Mouse (Mus musculus): ENCODE measurements around the gene Zdhhc8. TPM values are rescaled to one million over a fixed set of nuclear protein-coding genes. Genes with fewer than 3 reads are reported as not detected.
"Not testable (repeated sequence)": the region's sequence is repeated elsewhere in the genome, so short reads cannot be mapped to it uniquely, and the experiment has no call there.

Zdhhc8 gene
- total RNA-seq, 2 experiments from 2014 or later = 53.8 to 54.4 TPM

DNA sequence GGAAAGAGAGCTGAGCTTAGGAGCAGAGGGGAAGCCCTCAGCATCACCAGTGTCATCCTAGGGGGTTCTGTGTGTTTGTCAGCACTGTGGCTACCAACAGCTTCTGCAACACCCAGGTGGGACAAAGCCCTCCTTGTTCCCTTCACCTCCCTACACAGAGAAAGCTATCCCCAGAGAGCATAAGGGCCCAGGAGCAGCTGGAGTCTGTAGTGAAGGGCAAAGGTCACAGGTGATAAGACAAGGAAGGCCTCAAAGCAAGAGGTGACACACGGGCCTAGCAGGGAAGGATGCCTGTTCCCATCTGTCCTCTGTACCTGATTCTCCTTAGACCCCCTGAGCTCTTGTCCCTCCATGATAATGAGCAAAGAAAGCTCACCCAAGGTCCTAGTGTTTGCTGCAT lies 33.3 kb downstream of the Zdhhc8 start:
- DNase-seq = no peak
- intact Hi-C loops (cut with DNase I) = no loop called here

DNA sequence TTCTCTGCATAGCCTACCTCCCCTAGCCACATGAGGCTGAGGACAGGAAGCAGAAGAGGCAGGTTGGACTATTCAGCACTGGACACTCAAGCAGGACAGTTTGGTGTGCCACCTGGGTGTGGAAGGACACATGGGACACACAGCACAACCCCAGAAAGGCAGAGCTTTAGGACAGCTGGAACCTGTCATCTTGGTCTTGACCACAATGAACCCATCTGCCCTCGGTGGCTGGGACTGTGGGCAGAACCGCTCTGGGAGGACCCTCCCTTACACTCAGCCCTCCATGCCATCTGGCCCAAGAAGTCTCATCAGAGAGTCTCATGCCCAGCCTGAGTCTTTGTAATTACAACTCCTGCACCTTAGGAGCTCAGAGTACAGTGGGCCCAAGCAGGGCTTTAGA lies 34.9 kb downstream of the Zdhhc8 start:
- DNase-seq = no peak
- intact Hi-C loops (cut with DNase I) = no loop called here

DNA sequence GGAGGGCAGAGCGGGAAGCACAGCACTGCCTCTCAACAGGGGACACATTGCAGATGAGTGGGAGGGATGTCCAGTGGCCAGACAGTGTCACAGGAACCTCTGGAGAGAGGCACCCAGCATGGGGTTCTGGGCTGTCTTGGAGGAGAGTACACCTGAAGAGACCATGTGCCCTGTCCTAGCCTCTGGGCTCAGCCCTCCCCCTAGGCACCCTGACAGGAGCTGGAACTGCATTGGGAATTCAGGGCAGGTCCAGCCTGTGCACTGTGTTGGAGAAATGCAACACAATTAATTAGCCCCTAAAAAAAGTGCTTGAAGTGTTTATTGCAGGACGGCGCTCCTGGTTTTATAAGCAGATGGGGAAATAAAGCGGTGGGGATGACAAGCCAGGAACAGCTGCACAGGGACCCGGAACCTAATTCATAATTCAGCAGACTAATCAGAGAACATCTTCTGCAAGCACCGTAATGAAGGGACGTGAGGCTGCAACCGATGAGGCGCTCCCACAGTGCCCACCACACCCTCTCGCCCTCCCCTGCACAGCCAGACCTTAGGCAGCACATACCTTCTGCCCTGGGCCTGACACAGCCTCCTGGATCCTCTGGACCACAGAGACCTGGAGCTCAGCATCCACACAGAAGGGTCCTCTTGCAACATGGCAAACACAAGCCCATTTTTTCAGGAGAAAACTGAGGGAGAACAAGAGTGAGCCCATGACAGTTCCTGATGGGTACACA lies 36.4 kb downstream of the Zdhhc8 start:
- intact Hi-C loops (cut with DNase I) = no loop called here
- DNase-seq = no peak

DNA sequence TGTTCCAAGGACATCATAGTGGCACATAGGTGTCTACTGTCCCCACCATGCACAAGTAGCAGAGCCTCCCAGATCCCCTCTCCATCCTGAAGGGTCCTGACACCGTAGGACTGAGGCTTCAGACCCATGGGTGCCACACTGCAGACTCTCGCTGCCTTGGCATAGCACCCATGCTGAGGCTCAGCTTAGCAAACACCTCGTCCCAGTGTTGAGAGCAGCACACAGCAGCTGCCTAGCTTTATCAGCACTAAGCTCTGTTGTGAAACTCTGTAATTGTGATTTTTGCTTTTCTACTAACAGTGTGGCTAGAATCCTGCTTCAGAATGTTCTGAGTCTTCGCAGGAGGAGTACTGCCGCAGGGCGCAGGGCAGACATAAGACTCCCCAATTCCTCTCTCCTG lies 37.1 kb downstream of the Zdhhc8 start:
- DNase-seq = no peak
- intact Hi-C loops (cut with DNase I) = no loop called here

DNA sequence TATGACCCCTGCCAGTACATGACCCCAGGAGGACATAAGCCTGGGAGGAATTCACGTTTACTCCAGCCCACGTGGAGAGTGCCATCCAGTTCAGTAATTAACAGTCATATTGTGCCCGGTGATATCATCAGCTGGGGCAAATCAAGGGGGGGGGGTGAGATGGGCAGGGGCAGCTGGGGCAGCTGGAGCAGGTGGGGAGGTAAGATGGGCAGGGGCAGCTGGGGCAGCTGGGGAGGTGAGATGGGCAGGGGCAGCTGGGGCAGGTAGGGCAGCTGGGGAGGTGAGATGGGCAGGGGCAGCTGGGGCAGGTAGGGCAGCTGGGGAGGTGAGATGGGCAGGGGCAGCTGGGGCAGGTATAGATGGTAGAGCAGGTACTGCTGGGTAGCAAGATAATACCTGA lies 39.4 kb downstream of the Zdhhc8 start:
- DNase-seq; intact Hi-C loops (cut with DNase I): not testable (repeated sequence)

DNA sequence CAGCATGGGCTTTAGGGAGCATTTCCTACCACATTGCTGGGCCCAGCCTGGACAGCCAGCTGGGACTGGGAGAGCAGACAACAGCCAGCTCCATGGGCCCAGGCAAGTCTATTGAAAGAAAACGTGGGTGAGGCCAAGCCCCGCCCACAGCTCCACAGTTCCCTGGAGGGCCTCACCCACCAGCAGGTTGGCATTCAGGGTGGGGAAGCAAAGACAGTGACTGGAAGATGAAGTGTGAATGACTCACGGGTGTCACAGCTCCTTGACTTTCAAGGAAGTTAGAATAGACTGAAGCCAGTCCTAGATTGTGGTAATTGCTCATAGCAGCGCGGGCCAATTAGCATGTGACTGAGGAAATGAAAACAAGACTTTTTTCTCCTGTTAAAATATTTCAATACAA lies 39.9 kb downstream of the Zdhhc8 start:
- DNase-seq = no peak
- intact Hi-C loops (cut with DNase I) = no loop called here

DNA sequence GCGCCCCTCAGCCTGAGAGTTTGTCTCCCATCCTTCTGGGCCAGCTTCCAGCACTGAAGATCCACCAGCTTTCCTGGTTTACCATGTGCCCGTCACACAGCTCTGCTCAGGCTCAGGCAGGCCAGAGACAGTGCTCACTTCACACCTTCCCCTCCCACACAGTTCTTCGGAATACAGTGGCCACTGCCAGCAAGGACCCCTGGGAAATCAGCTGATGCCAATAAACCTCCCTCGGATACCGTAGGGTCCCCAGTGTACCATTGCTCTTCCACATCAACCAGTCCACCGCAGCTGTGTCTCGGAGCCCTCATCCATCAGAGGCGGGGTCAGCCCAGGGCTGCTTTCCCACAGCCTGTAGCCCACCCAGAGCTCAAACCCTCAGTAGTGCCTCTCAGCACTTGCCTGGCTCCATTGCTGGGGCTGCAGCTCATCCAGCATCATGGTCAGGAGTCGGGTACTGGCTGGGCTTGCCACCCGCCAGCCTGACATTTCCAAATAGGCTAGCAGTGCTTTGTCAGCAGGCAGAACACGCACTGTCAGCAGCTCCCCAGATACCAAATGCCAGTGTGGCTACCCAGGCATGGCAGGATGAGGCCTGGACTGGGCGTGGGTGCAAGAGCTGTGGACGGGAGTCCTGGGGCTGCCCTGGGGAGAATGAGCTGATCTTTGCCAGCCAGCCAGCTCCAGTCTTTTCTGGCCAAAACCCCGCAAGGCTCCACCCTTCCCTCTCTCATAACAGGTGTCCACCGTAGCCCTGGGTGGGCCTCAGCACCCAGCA lies 40.5 kb downstream of the Zdhhc8 start:
- DNase-seq = peak; percentile 50
- intact Hi-C loops (cut with DNase I) = no loop called here

DNA sequence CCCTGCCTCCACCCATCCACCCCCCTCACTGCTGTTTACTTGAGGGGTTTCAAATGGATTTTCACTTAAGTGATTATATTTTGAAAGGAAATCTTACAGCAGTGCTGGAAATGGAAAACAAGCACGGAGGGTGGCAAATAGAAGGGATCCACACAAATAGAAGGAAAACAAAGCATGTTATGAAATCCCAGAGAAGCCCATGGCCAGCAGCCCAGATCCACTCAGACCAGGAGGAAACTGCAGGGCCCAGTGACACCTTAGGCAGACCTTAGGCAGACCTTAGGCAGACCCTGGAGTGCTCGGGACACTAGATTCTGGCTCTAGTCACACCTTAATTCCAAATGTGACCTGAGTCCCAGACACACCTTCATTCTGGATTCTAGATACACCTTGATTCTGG lies 43.9 kb downstream of the Zdhhc8 start:
- no peak for DNase-seq
- intact Hi-C loops (cut with DNase I) = no loop called here

DNA sequence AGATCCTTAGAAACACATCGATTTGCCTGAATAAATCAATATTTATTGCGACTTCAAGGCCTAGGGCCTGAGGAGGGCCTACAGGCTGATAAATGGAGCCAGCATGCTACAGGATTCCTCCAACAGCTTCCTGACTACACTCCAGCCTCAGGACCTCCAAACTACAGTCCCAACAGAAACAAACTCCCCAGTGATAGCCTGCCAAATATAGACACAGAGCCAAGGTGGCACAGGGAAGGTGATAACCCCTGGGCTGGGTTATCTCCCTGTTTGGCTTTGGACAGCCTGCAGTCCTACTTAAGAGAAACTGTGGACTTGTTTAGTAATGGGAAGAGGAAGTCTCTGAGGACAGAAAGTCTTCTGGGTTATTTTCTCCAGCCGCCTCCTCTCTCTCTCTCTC lies 47.7 kb downstream of the Zdhhc8 start:
- no peak for DNase-seq
- intact Hi-C loops (cut with DNase I) = no loop called here

DNA sequence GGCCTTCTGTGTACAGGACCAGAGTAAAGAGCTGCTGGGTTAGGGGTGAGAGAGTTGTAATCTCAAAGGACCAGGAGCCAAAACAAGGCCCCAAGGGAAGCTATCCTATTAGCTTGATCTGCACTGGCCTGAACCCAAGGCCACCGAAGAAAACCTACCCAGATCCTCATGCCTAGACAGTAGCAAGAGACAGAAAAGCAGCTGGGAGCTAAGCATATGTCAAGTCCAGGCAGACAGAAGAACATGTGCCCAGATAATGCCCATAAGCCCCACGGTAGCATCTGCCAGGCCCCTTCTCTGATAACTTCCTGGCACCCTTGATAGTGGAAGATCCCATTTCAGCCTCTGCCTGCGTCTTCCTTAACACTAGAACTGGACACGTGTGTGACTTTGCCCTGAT lies 48.1 kb downstream of the Zdhhc8 start:
- intact Hi-C loops (cut with DNase I) = no loop called here
- DNase-seq = peak; percentile 42

DNA sequence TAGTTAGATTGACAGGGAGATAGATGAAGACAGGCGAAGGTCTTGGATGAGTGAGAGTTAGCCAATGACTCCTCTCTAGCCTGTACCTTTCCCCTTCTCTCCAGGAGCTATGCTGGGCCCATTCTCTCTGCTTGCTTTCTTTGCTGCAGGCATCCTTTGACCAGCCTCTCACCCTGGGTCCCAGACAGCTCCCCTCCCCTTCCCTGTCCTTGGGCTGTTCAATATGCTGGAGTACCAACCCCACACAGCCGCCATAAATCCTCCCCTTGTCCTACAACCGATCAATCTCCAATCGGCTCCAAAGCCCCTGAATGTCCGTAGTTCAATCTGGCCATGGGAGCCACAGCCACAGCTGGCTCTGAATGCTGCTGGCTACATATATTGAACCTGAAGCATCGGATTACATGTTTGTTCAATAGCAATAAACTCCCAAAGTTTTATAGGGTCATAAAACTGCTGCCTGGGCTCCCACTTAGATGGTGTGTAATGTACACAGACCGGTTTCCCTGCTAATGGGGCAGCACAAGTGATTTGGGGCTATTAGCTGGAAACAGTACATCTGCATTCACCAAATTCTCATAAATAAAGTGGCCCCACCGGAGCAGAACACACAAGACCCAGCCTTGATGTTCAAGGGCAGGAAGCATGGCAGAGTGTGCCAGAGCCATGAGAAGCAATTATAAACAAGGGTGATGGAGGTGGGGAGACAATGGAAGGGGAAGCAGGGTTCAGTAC lies 49.1 kb downstream of the Zdhhc8 start:
- intact Hi-C loops (cut with DNase I) = no loop called here
- no peak for DNase-seq

DNA sequence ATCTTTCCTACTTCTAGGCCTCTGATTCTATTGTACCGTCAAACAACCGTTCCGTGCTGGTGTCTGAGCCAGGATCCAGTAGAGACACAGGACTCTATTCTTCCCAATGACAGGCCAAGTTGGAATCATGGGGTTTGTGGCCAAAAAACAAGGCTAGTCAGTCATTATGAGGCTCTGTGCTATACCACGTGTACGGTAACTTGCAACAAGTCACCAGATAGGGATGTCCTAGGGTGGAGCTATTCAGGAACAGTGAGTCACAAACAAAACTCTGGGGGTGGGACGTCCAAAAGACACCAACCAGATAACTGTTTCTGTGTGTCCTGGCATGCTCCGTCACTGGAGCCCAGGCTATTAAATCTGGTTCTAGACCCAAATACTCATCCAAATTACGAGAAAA lies 52.2 kb downstream of the Zdhhc8 start:
- DNase-seq = no peak

DNA sequence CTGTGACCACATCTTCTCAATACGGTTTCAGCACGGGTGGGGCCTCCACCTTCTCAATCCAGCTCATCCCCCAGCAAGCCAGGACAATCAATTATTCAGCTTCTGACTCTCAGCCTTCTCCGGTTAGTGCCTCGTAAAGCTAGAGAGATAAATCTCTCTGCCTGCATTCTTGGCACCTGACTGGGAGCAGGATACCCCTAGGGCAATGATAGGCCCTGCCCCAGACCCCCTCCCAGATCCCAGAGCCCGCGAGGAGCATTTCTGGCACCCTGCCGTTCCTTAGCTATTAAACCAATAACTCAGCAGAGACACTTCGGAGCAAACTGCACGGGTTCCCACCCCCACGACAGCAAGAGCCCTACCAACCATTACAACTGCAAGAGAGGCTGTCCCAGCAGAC lies 53.5 kb downstream of the Zdhhc8 start:
- intact Hi-C loops (cut with DNase I) = no loop called here
- no peak for DNase-seq

More for the DNA sequence above, 52.2 kb downstream of the Zdhhc8 start:
- intact Hi-C loops (cut with DNase I) = no loop called here

DNA sequence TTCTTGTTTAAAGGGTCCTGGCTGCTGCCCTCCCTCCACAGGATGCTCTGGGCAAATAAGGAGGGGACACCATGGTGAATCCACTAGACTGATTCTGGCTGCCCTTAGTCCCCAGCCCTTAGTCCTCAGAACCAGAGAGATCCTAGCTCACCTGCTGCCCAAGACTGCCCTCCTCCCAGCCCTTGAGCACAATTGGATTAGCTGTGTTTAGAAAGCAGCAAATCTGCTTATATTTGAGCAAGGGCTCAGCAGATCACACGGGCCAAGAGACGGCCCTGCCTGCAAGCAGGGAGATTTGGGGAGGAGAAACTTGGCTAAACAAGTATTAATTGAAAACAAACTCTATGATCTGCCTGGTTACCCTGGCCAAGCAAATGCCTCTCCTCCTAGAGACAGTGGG lies 55.3 kb downstream of the Zdhhc8 start:
- intact Hi-C loops (cut with DNase I) = no loop called here

DNA sequence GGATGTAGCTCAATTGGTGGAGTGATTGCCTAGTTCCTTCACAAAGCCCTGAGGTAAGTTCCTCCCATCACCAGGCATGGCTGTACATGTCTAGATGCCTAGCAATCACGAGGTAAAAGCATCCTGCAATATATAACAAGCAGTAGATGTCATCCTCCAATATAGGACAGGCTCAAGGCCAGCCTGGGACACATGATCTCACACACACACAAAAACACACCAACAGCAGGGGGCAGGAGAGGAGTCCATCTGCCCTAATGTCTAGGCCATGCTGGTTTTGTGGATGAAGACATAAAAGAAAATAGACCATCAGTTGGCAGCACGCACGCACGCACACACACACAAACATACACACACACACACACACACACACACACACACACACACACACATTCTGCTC lies 58.2 kb downstream of the Zdhhc8 start:
- no peak for DNase-seq
- intact Hi-C loops (cut with DNase I) = no loop called here

More for the DNA sequence above, 55.3 kb downstream of the Zdhhc8 start:
- DNase-seq = no peak

DNA sequence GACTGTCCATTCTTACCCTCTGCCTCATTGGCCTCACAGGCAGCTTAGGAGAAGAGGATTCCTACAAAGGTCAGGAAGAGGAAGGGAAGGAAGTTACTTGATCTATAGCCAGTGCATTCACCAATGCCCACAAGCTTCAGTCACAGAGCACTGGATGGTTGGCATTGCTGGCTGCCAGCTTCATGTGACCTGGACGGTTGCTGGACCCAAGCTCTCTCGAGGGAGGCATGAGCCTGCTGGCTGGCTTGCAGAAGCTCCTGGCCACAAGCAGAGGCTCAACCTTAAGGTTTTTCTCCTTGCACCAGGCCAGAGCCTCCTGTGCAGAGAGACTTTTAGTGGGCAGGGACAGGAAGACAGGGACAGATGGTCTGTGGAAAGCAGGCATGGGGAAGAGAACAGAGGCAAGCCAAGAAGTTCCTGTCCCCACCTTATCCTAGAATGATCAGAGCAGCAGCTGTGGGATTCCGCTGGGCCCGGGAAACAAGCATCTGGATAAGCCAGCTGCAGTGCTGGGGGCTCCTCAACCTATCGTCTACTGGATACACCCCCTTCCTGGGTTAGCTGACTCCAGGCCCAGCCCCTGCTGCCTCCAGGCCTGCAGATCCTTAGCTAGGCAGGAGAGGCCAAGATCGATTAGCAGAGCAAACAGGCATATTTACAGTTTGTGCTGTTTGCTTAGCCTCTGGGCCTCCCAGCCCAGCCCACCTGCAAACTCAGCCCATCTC lies 59.0 kb downstream of the Zdhhc8 start:
- intact Hi-C loops (cut with DNase I) = no loop called here
- no peak for DNase-seq

DNA sequence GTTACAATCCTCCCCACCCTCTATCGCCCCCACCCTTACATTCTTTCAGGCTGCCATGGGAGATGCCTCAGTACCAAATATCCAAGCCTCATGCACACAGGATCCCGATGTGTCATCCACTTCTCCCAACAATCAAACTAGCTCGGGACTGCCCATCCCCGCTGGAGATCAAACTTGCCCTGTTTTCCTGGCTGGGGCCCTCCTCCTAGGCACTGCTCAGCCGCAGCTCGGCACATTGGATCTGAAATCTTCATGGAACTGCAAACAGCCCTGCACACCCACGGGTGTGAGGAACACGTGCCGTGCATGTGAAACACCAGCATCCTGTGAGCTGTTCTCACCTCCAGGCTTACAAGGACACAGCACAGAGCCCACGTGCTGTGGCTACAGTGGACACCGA lies 61.1 kb downstream of the Zdhhc8 start:
- no peak for DNase-seq
- intact Hi-C loops (cut with DNase I) = loop anchor here (5.0 kb wide), 1 partner anchor 46 kb away; the partner anchor contains the start of gene Rtn4r

DNA sequence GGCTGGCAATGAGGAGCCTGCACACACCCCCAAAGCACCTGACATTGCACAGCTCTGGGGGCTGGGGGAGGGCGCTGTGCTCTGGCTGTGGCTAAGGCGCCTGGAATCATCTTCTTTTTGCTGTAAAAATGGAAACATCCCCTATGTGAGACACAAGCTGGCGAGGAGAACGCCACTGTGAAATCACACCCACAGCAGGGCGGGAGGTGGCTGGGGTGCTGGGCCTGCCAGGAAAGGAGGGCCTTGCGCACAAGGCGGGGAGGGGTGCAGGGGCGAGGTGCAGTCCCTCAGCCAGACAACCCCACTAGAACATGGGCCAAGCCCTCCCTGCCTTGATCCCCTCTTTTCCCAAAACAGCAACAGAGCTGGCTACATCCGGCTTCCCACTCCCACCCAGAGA lies 61.7 kb downstream of the Zdhhc8 start:
- no peak for DNase-seq
- intact Hi-C loops (cut with DNase I) = loop anchor here (5.0 kb wide), 1 partner anchor 46 kb away; the partner anchor contains the start of gene Rtn4r

DNA sequence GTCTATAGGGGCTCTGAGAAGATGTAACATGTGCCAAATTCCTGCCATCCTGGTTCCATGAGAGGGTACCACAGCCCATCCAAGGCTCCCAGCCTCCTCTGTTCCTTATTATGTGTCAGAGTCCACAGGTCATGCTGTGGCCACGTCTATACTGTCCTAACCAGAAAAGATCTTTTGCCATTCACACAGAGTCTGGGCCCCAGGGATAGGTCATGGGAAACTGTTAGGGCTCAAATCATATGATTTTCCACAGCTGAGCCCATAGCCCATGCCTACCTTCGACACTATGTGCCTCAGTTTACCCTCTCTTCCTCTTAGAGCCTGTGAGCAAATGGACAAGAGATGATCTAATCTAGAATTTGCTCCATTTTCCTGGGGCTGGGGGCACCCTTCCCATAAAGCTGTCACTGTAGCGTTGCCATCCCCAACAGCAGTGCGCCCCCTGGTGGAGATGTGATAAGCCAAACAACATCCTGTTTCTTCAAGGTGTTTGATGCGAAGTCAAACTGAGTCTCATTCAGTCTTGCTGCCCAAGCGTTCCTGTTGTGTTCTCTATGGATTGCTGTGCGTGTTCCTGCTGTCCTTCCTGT lies 62.6 kb downstream of the Zdhhc8 start:
- DNase-seq = peak; percentile 93
- intact Hi-C loops (cut with DNase I) = loop anchor here (5.0 kb wide), 1 partner anchor 45 kb away; the partner anchor contains the start of gene Rtn4r

Data from left cerebral cortex, postnatal 4 days (tissue).